Mouse (Mus musculus): ENCODE data around the gene Sp4. TPM values are rescaled to one million over a fixed set of nuclear protein-coding genes. Genes with fewer than 3 reads are reported as not detected.

Gene Sp4
- total and polyA plus RNA-seq, 3 experiments = 12.7 to 38.6 (median 14.9) TPM

DNA sequence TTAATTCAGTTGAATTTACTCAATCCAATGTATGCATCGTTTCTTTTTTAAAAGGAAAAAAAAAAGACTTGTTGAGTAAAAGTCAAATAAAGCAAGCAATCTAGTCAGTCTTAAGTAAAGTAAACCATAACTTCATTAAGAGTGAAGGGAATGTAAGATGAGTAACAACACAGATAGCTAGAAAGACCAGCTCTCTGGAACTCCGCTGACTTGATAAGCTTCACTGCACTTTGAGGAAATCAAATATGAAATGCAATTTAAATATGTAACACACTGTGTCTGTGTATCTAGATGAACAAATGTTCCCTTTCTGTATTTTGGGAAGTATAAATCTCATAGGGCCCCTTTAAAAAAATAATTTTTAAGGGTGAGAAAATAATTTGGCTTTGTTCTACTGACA, 24.9 kb upstream of the Sp4 start:
- H3K9me3 ChIP-seq (replicated peaks) = no peaks in the 10 kb centered on the region
- H3K36me3 ChIP-seq (replicated peaks) = peaks cover 2% of the 10 kb centered on the region
- no peak for TF ChIP-seq GATA2 (IDR thresholded peaks at IDR 0.05; ENCODE audit: borderline replicate concordance, low read depth, low read length)
- TF ChIP-seq CTCF (IDR thresholded peaks at IDR 0.05; ENCODE audit: low read depth, low read length) = no peak
- TF ChIP-seq TAL1 (conservative IDR thresholded peaks at IDR 0.05; ENCODE audit: low read depth, low read length) = no peak
- TF ChIP-seq GATA1 (IDR thresholded peaks at IDR 0.05; ENCODE audit: borderline replicate concordance, low read length) = no peak
- no peak for TF ChIP-seq POLR2AphosphoS5 (IDR thresholded peaks at IDR 0.05; ENCODE audit: insufficient replicate concordance, low read depth, low read length)
- H3K27me3 ChIP-seq (ENCODE audit: insufficient read depth, low read length) = no peaks in the 10 kb centered on the region
- H3K4me3 ChIP-seq (ENCODE audit: low read depth, low read length) = no peak overlapping the region
- ATAC-seq (ENCODE audit: extremely low read depth, insufficient number of reproducible peaks, low FRiP score, poor library complexity, severe bottlenecking) (no peak), DNase-seq (ENCODE audit: low spot score) (no peak)
- no peaks in the 10 kb centered on the region for H3K4me1 ChIP-seq (ENCODE audit: insufficient read depth, low read depth, low read length)

DNA sequence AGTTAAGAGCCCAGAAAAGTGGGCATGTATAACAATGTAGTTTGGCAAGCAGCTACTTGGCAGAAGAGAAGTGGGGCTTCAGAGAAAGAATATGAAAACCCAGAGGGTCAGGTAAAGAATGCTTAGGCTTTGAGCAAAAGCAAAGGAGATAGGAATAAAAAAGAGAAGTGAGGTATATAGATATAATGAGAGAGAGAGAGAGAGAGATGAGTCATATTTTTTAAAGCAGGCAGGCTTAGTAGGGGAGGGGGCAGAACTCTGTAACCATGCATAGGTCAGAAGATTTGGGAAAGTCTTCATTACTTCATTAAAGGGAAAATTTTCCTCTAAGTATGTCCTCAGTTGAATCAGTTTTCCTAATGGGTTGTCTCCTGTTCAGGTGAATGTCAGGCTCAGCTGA, 18.8 kb upstream of the Sp4 start:
- ATAC-seq (ENCODE audit: extremely low read depth, insufficient number of reproducible peaks, low FRiP score, poor library complexity, severe bottlenecking) (no peak), DNase-seq (ENCODE audit: low spot score) (no peak)
- H3K4me3 ChIP-seq (ENCODE audit: low read depth, low read length) = no peak overlapping the region
- no peaks in the 10 kb centered on the region for H3K9me3 ChIP-seq (replicated peaks)
- TF ChIP-seq GATA2 (IDR thresholded peaks at IDR 0.05; ENCODE audit: borderline replicate concordance, low read depth, low read length) = no peak
- TF ChIP-seq POLR2AphosphoS5 (IDR thresholded peaks at IDR 0.05; ENCODE audit: insufficient replicate concordance, low read depth, low read length) = no peak
- TF ChIP-seq TAL1 (conservative IDR thresholded peaks at IDR 0.05; ENCODE audit: low read depth, low read length) = no peak
- no peak for TF ChIP-seq CTCF (IDR thresholded peaks at IDR 0.05; ENCODE audit: low read depth, low read length)
- H3K36me3 ChIP-seq (replicated peaks) = no peaks in the 10 kb centered on the region
- H3K4me1 ChIP-seq (ENCODE audit: insufficient read depth, low read depth, low read length) = no peaks in the 10 kb centered on the region
- no peaks in the 10 kb centered on the region for H3K27me3 ChIP-seq (ENCODE audit: insufficient read depth, low read length)

DNA sequence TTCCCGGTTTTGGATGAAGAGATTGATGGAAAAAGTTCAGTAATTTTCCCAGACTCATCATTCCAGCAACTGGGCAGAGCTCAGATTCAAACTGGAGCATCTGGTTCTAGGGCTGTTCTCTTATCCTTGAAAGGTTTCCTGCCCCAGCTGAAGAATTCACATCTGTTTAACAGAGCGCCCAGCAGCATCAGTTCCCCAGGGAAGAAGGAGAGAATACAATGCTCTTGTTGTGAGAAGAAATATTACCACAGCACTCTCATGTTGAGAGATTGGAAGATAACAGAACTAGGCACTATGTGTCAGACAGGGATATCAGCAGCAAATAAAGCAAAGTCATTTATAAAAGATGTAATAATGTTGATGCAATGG, 13.2 kb upstream of the Sp4 start:
- no peaks in the 10 kb centered on the region for H3K36me3 ChIP-seq (replicated peaks)
- no peak overlapping the region for H3K4me3 ChIP-seq (ENCODE audit: low read depth, low read length)
- H3K4me1 ChIP-seq (ENCODE audit: insufficient read depth, low read depth, low read length) = no peaks in the 10 kb centered on the region
- DNase-seq (ENCODE audit: low spot score) (no peak), ATAC-seq (ENCODE audit: extremely low read depth, insufficient number of reproducible peaks, low FRiP score, poor library complexity, severe bottlenecking) (no peak)
- TF ChIP-seq TAL1 (conservative IDR thresholded peaks at IDR 0.05; ENCODE audit: low read depth, low read length) (no peak), GATA2 (IDR thresholded peaks at IDR 0.05; ENCODE audit: borderline replicate concordance, low read depth, low read length) (no peak), POLR2AphosphoS5 (IDR thresholded peaks at IDR 0.05; ENCODE audit: insufficient replicate concordance, low read depth, low read length) (no peak), CTCF (IDR thresholded peaks at IDR 0.05; ENCODE audit: low read depth, low read length) (no peak), GATA1 (IDR thresholded peaks at IDR 0.05; ENCODE audit: borderline replicate concordance, low read length) (no peak)
- no peaks in the 10 kb centered on the region; the same call in 1 of the 2 replicates for H3K9me3 ChIP-seq (replicated peaks)
- no peaks in the 10 kb centered on the region for H3K27me3 ChIP-seq (ENCODE audit: insufficient read depth, low read length)

DNA sequence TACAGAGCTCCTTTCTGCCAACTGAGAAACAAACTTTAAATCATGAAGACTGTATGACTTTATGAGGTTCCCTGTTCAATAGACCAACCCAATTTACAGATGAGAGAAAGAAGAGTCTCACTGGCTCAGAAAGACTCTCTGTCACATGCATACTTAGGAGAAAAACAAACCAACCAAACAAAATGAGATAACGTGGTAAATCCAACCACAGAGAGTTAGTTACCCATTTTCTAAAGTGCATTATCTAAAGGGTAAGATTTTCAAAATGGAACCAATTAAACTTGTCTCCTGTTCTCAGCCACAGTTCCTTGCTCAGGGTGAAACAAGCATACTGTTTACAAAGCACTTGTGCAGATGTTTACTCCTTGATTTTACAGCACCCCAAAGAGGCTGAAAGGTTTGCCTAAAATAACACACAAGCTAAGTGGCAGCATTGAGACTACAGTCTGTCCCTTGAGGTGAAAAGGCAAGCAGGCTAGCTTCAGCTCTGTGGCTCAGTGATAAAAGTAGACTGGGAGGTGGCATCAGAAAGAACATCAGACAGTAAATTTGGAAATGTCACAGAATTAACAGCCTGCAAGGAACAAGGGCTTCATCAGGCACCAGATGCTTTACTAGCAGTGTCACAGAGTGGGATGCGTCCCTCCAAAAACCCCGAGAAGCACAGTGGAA, 12.7 kb upstream of the Sp4 start:
- no peak overlapping the region for H3K4me3 ChIP-seq (ENCODE audit: low read depth, low read length)
- TF ChIP-seq GATA2 (IDR thresholded peaks at IDR 0.05; ENCODE audit: borderline replicate concordance, low read depth, low read length) (no peak), POLR2AphosphoS5 (IDR thresholded peaks at IDR 0.05; ENCODE audit: insufficient replicate concordance, low read depth, low read length) (no peak), CTCF (IDR thresholded peaks at IDR 0.05; ENCODE audit: low read depth, low read length) (no peak), TAL1 (conservative IDR thresholded peaks at IDR 0.05; ENCODE audit: low read depth, low read length) (no peak), GATA1 (IDR thresholded peaks at IDR 0.05; ENCODE audit: borderline replicate concordance, low read length) (no peak)
- no peaks in the 10 kb centered on the region; the same call in 1 of the 2 replicates for H3K9me3 ChIP-seq (replicated peaks)
- H3K36me3 ChIP-seq (replicated peaks) = no peaks in the 10 kb centered on the region
- ATAC-seq (ENCODE audit: extremely low read depth, insufficient number of reproducible peaks, low FRiP score, poor library complexity, severe bottlenecking) = no peak
- no peaks in the 10 kb centered on the region for H3K27me3 ChIP-seq (ENCODE audit: insufficient read depth, low read length)
- DNase-seq (ENCODE audit: low spot score) = no peak
- no peaks in the 10 kb centered on the region for H3K4me1 ChIP-seq (ENCODE audit: insufficient read depth, low read depth, low read length)

DNA sequence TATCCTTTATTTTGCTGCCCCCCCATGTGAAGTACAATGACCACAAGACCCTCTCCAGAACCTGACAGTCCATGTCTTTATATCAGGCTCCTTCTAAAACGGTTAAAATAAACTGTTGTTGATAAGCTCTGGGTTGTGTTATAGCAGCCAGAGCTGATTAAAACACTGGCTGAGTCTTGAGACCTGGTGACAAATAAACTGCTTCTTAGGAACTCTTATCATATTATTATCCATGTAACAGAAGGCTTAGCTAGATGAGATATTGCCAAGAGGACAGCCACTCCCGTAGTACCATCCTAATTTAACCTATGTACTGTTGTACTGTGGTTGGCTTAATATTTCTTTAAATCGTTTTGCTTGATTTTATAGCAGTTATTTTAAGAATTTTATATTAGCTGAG, 2.3 kb upstream of the Sp4 start:
- H3K9me3 ChIP-seq (replicated peaks) = no peaks in the 10 kb centered on the region

DNA sequence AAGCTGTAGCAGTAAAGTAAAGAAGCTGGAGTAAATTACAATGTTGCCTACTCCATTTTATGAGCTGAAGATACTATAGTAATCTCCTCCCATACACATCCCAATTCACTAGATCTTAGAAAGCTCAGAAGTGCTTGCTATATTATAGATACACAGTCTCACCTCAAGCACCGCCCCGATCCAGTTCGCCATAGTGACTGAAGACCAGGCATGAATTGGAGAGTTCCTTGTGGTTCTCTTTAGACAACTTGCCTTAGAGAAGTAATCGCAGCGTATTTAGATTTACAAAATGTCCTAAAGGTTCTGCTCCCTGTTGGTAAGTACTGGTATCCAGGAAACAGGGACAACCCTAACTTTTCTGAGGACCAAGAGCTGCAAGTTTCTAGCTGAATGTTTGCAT, 1.8 kb upstream of the Sp4 start:
- H3K9me3 ChIP-seq (replicated peaks) = no peaks in the 10 kb centered on the region
- DNase-seq (ENCODE audit: low spot score) (no peak), ATAC-seq (ENCODE audit: extremely low read depth, insufficient number of reproducible peaks, low FRiP score, poor library complexity, severe bottlenecking) (no peak)
- peaks cover 54% of the 10 kb centered on the region for H3K4me1 ChIP-seq (ENCODE audit: insufficient read depth, low read depth, low read length)
- H3K4me3 ChIP-seq (ENCODE audit: low read depth, low read length) = peak overlapping the region; percentile 90; the same call in 1 of the 2 replicates
- H3K27me3 ChIP-seq (ENCODE audit: insufficient read depth, low read length) = no peaks in the 10 kb centered on the region
- TF ChIP-seq GATA1 (IDR thresholded peaks at IDR 0.05; ENCODE audit: borderline replicate concordance, low read length) (no peak), GATA2 (IDR thresholded peaks at IDR 0.05; ENCODE audit: borderline replicate concordance, low read depth, low read length) (no peak), CTCF (IDR thresholded peaks at IDR 0.05; ENCODE audit: low read depth, low read length) (no peak), POLR2AphosphoS5 (IDR thresholded peaks at IDR 0.05; ENCODE audit: insufficient replicate concordance, low read depth, low read length) (no peak), TAL1 (conservative IDR thresholded peaks at IDR 0.05; ENCODE audit: low read depth, low read length) (no peak)
- peaks cover 11% of the 10 kb centered on the region for H3K36me3 ChIP-seq (replicated peaks)

More for the DNA sequence above, 2.3 kb upstream of the Sp4 start:
- ATAC-seq (ENCODE audit: extremely low read depth, insufficient number of reproducible peaks, low FRiP score, poor library complexity, severe bottlenecking) (no peak), DNase-seq (ENCODE audit: low spot score) (no peak)
- Histone ChIP-seq H3K36me3 (replicated peaks) (peaks cover 9% of the 10 kb centered on the region), H3K27me3 (ENCODE audit: insufficient read depth, low read length) (no peaks in the 10 kb centered on the region), H3K4me3 (ENCODE audit: low read depth, low read length) (no peak overlapping the region), H3K4me1 (ENCODE audit: insufficient read depth, low read depth, low read length) (peaks cover 52% of the 10 kb centered on the region)
- TF ChIP-seq CTCF (IDR thresholded peaks at IDR 0.05; ENCODE audit: low read depth, low read length) (no peak), GATA1 (IDR thresholded peaks at IDR 0.05; ENCODE audit: borderline replicate concordance, low read length) (no peak), TAL1 (conservative IDR thresholded peaks at IDR 0.05; ENCODE audit: low read depth, low read length) (no peak), GATA2 (IDR thresholded peaks at IDR 0.05; ENCODE audit: borderline replicate concordance, low read depth, low read length) (no peak), POLR2AphosphoS5 (IDR thresholded peaks at IDR 0.05; ENCODE audit: insufficient replicate concordance, low read depth, low read length) (no peak)

Data from G1E (cell line).